Mouse (Mus musculus) forebrain, embryonic 16.5 days (tissue): ENCODE measurements at regions not wholly inside any gene's neighbourhood (a gene's known extent, or its start where the extent isn't known, plus 50 kb on each side); places are given as distances from the start of the nearest gene placed in this dataset.

Experiments used
- ATAC-seq: fragments of 200-750 bp; cut with Nextera tagmentation; 2 replicates; pipeline ENCODE4 v1.8.0; 2017; ENCODE audit warnings: mild to moderate bottlenecking, moderate library complexity
- H3K27ac ChIP-seq: fragments of 300-500 bp; sonication (generic); 2 replicates; pipeline ENCODE4 v1.5.1; 2014; ENCODE audit warnings: low read length, control low read depth
- H3K27me3 ChIP-seq: fragments of 300-500 bp; sonication (generic); replicated peaks from 2 replicates; pipeline ENCODE4 v1.6.1; 2014; ENCODE audit warnings: low read length; ENCODE audit not compliant: control insufficient read depth, insufficient read depth
- H3K36me3 ChIP-seq: fragments of 300-500 bp; sonication (generic); 2 replicates; pipeline ENCODE4 v1.6.1; 2014; ENCODE audit not compliant: control insufficient read depth, insufficient read depth
- H3K4me1 ChIP-seq: fragments of 300-500 bp; sonication (generic); replicated peaks from 2 replicates; pipeline ENCODE4 v1.6.1; 2014; ENCODE audit warnings: low read length; ENCODE audit not compliant: control insufficient read depth, insufficient read depth
- H3K4me2 ChIP-seq: fragments of 300-500 bp; sonication (generic); 2 replicates; pipeline ENCODE4 v1.6.1; 2014; ENCODE audit warnings: mild to moderate bottlenecking, low read length, control low read depth
- H3K4me3 ChIP-seq: fragments of 300-500 bp; sonication (generic); replicated peaks from 2 replicates; pipeline ENCODE4 v1.5.1; 2014; ENCODE audit warnings: mild to moderate bottlenecking, low read length, control low read depth
- H3K9ac ChIP-seq: fragments of 300-500 bp; sonication (generic); replicated peaks from 2 replicates; pipeline ENCODE4 v1.6.1; 2014; ENCODE audit warnings: low read depth, low read length, control low read depth
- H3K9me3 ChIP-seq: fragments of 300-500 bp; sonication (generic); 2 replicates; pipeline ENCODE4 v1.6.1; 2016; ENCODE audit warnings: low read length; ENCODE audit not compliant: control insufficient read depth
- WGBS: fragments of 180-500 bp; shearing (Covaris S2); extraction: QIAGEN DNeasy Blood & Tissue Kit; methylation state at CpG from one replicate; pipeline ENCODE4 v1.1.7; 2014; 5-methylcytosine and 5-hydroxymethylcytosine counted together

- no peaks in the 10 kb centered on the region for H3K36me3 ChIP-seq
- H3K27ac ChIP-seq = no peak overlapping the region
- no peak; the same call in 1 of the 2 replicates for ATAC-seq
- H3K4me2 ChIP-seq = 0 out of 2 replicates have a peak overlapping the region, but pooled peaks have one; percentile 8
- no peak overlapping the region for H3K4me3 ChIP-seq
- 29% methylated on average over 12 of the region's 12 CpGs for WGBS
- no peaks in the 10 kb centered on the region for H3K9me3 ChIP-seq
- H3K4me1 ChIP-seq = peaks cover 2% of the 10 kb centered on the region; the same call in 1 of the 2 replicates
- H3K9ac ChIP-seq = no peak overlapping the region
- H3K27me3 ChIP-seq = no peaks in the 10 kb centered on the region
Measured at GRCm38 (mm10) chr9:82709991-82710593, 119.2 kb upstream of the Irak1bp1 start.

- ATAC-seq = no peak
- H3K27me3 ChIP-seq = no peaks in the 10 kb centered on the region
- H3K9ac ChIP-seq = no peak overlapping the region
- no peaks in the 10 kb centered on the region for H3K36me3 ChIP-seq
- no peak overlapping the region for H3K27ac ChIP-seq
- 47% methylated on average over 6 of the region's 6 CpGs for WGBS
- no peak overlapping the region for H3K4me2 ChIP-seq
- H3K4me3 ChIP-seq = no peak overlapping the region
- peaks cover 2% of the 10 kb centered on the region; the same call in 1 of the 2 replicates for H3K4me1 ChIP-seq
- H3K9me3 ChIP-seq = no peaks in the 10 kb centered on the region
Measured at GRCm38 (mm10) chr9:82710945-82711516, 118.3 kb upstream of the Irak1bp1 start.

- Histone ChIP-seq H3K4me2 (no peak overlapping the region), H3K9me3 (no peaks in the 10 kb centered on the region), H3K9ac (no peak overlapping the region), H3K36me3 (no peaks in the 10 kb centered on the region), H3K27me3 (no peaks in the 10 kb centered on the region), H3K27ac (no peak overlapping the region), H3K4me3 (no peak overlapping the region), H3K4me1 (peaks cover 2% of the 10 kb centered on the region; the same call in 1 of the 2 replicates)
- ATAC-seq = no peak
- WGBS = 79% methylated on average over 3 of the region's 3 CpGs
Measured at GRCm38 (mm10) chr9:82712769-82713733, 116.3 kb upstream of the Irak1bp1 start.

GRCm38 (mm10) chr9:82728652-82729051 is 100.7 kb upstream of the Irak1bp1 start:
- WGBS = 74% methylated on average over 3 of the region's 3 CpGs
- no peaks in the 10 kb centered on the region for H3K4me1 ChIP-seq

GRCm38 (mm10) chr9:82729646-82730045 is 99.7 kb upstream of the Irak1bp1 start:
- ATAC-seq = no peak
- no peak overlapping the region for H3K4me3 ChIP-seq
- 84% methylated on average over 4 of the region's 4 CpGs for WGBS

More at GRCm38 (mm10) chr9:82728652-82729051, 100.7 kb upstream of the Irak1bp1 start:
- Histone ChIP-seq H3K27ac (no peak overlapping the region), H3K36me3 (no peaks in the 10 kb centered on the region), H3K4me3 (no peak overlapping the region), H3K4me2 (no peak overlapping the region), H3K9ac (no peak overlapping the region), H3K27me3 (no peaks in the 10 kb centered on the region), H3K9me3 (no peaks in the 10 kb centered on the region)
- no peak for ATAC-seq

GRCm38 (mm10) chr9:82733024-82733585 is 96.2 kb upstream of the Irak1bp1 start:
- Histone ChIP-seq H3K9me3 (no peaks in the 10 kb centered on the region), H3K27ac (no peak overlapping the region), H3K36me3 (no peaks in the 10 kb centered on the region), H3K4me2 (no peak overlapping the region), H3K4me3 (no peak overlapping the region), H3K9ac (no peak overlapping the region), H3K4me1 (no peaks in the 10 kb centered on the region), H3K27me3 (no peaks in the 10 kb centered on the region)
- WGBS = 88% methylated on average over 3 of the region's 3 CpGs
- no peak for ATAC-seq

More at GRCm38 (mm10) chr9:82729646-82730045, 99.7 kb upstream of the Irak1bp1 start:
- H3K4me1 ChIP-seq = no peaks in the 10 kb centered on the region
- no peaks in the 10 kb centered on the region for H3K9me3 ChIP-seq
- H3K9ac ChIP-seq = no peak overlapping the region
- no peaks in the 10 kb centered on the region for H3K27me3 ChIP-seq
- no peak overlapping the region for H3K27ac ChIP-seq
- no peak overlapping the region for H3K4me2 ChIP-seq
- no peaks in the 10 kb centered on the region for H3K36me3 ChIP-seq

- no peaks in the 10 kb centered on the region for H3K27me3 ChIP-seq
- no peaks in the 10 kb centered on the region for H3K36me3 ChIP-seq
- no peak for ATAC-seq
Measured at GRCm38 (mm10) chr9:82734959-82735358, 94.4 kb upstream of the Irak1bp1 start.

GRCm38 (mm10) chr9:82759979-82760378 is 69.4 kb upstream of the Irak1bp1 start:
- no peak for ATAC-seq
- WGBS = 75% methylated on average over 5 of the region's 5 CpGs
- H3K4me2 ChIP-seq = no peak overlapping the region

More at GRCm38 (mm10) chr9:82734959-82735358, 94.4 kb upstream of the Irak1bp1 start:
- Histone ChIP-seq H3K4me2 (no peak overlapping the region), H3K4me1 (no peaks in the 10 kb centered on the region), H3K4me3 (no peak overlapping the region), H3K9ac (no peak overlapping the region), H3K9me3 (no peaks in the 10 kb centered on the region), H3K27ac (no peak overlapping the region)
- 76% methylated on average over 2 of the region's 2 CpGs for WGBS

More at GRCm38 (mm10) chr9:82759979-82760378, 69.4 kb upstream of the Irak1bp1 start:
- no peaks in the 10 kb centered on the region for H3K9me3 ChIP-seq
- H3K9ac ChIP-seq = no peak overlapping the region
- H3K4me1 ChIP-seq = no peaks in the 10 kb centered on the region
- no peak overlapping the region for H3K27ac ChIP-seq
- no peaks in the 10 kb centered on the region for H3K36me3 ChIP-seq
- no peaks in the 10 kb centered on the region for H3K27me3 ChIP-seq
- H3K4me3 ChIP-seq = no peak overlapping the region
